In the genomic region with DNA sequence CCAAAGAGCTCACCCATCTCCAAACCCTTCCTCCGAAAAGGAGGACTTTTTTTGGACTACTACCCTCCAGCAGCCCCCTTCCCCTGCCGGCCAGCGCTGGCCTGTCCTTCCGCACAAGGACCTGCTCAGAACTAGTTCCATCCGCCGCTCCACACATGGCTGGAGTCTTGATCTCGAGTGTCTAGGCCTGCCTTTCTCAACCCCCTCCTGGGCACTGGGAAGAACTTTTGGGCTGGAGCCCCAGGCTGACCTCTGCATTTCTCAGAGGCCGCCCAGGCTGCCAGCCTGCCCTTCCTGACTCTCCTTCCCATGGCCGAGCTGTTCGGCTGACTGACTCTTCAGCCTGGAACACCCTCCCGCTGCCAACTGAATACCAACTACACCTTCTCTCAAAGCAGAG, we compare ENCODE assay signal across 8 mouse cellular contexts. TPM values are rescaled to one million over a fixed set of nuclear protein-coding genes. Genes with fewer than 3 reads are reported as not detected.
DNase-seq lines count a peak whose midpoint lies in the region; ATAC-seq and TF ChIP-seq lines count a peak whose summit lies in the region.

No protein-coding gene starts in this region.

- peak; percentile 55 for DNase-seq in cerebellum, adult 11-12 months
- no peak for DNase-seq in cerebellum, postnatal 14 days
- no peak for DNase-seq in CH12.LX (ENCODE audit: extremely low read depth)
- DNase-seq in forebrain, postnatal 0 days, result no peak
- DNase-seq in spleen, postnatal 36 days (ENCODE audit: low spot score in 2 of 2), result no peak

- H3K79me2 ChIP-seq in CH12.LX (replicated peaks; ENCODE audit: control insufficient read depth, extremely low read depth, insufficient read depth, poor library complexity, severe bottlenecking), result no peaks in the 10 kb centered on the region

- peaks cover 0 to 10% of the 10 kb centered on the region in 2 experiments; a peak in 2 of 4 replicates for H3K4me1 ChIP-seq in CH12.LX (ENCODE audit: control insufficient read depth in 1 of 2, insufficient read depth in 2 of 2)
- H3K4me1 ChIP-seq in forebrain, postnatal 0 days (ENCODE audit: insufficient read depth), result no peaks in the 10 kb centered on the region
- peaks cover 13% of the 10 kb centered on the region for H3K4me1 ChIP-seq in limb, embryonic 15.5 days

- H3K4me2 ChIP-seq in CH12.LX (ENCODE audit: insufficient read depth, low read depth, poor library complexity, severe bottlenecking), result peak overlapping the region; percentile 56
- peak overlapping the region; percentile 57 for H3K4me2 ChIP-seq in forebrain, postnatal 0 days (ENCODE audit: low read depth)
- H3K4me2 ChIP-seq in limb, embryonic 15.5 days, result peak overlapping the region; percentile 55

- dilution Hi-C loops in CH12.LX (cut with MboI; ENCODE audit: extremely low pct_ligation_motif_present, extremely low pct_unique_long_range_greater_than_20kb, low sequenced_read_pairs), result no loop called here

- no peak for TF ChIP-seq POLR2A in CH12.LX (IDR thresholded peaks at IDR 0.05; ENCODE audit: low read depth, low read length)

- no peaks in the 10 kb centered on the region for H3K36me3 ChIP-seq in CH12.LX (replicated peaks in 1 of 2; ENCODE audit: control insufficient read depth in 1 of 2, insufficient read depth in 1 of 2, low read length in 1 of 2)
- no peaks in the 10 kb centered on the region for H3K36me3 ChIP-seq in forebrain, postnatal 0 days (ENCODE audit: insufficient read depth)
- H3K36me3 ChIP-seq in limb, embryonic 15.5 days, result no peaks in the 10 kb centered on the region

- no peak overlapping the region for H3K9ac ChIP-seq in CH12.LX (ENCODE audit: insufficient read depth, low read depth)
- no peak overlapping the region for H3K9ac ChIP-seq in forebrain, postnatal 0 days
- no peak overlapping the region for H3K9ac ChIP-seq in limb, embryonic 15.5 days

- ATAC-seq in forebrain, postnatal 0 days, result peak; percentile 6; the same call in 1 of the 2 replicates
- ATAC-seq in limb, embryonic 15.5 days (ENCODE audit: insufficient number of reproducible peaks, low FRiP score, low TSS enrichment, low read depth), result no peak
- no peak for ATAC-seq in CD4-positive, CD25-positive, alpha-beta regulatory T cell, adult 4 months
- ATAC-seq in monocyte, adult 5-6 weeks (replicated peaks; ENCODE audit: insufficient number of reproducible peaks, low FRiP score, low TSS enrichment, poor library complexity, severe bottlenecking), result no peak

- TF ChIP-seq RAD21 in CH12.LX (IDR thresholded peaks at IDR 0.05; ENCODE audit: low read depth, low read length), result no peak

- WGBS in forebrain, postnatal 0 days, result 19% methylated on average over 11 of the region's 11 CpGs
- 17% methylated on average over 11 of the region's 11 CpGs for WGBS in limb, embryonic 15.5 days

- H3K27me3 ChIP-seq in CH12.LX (replicated peaks), result peaks cover 96% of the 10 kb centered on the region
- peaks cover 72% of the 10 kb centered on the region for H3K27me3 ChIP-seq in forebrain, postnatal 0 days (ENCODE audit: insufficient read depth, low read length)
- H3K27me3 ChIP-seq in limb, embryonic 15.5 days, result peaks cover 89% of the 10 kb centered on the region

- no peak for TF ChIP-seq EP300 in CH12.LX (IDR thresholded peaks at IDR 0.05; ENCODE audit: low read length)

- peaks cover 2% of the 10 kb centered on the region for H3K9me3 ChIP-seq in CH12.LX (replicated peaks; ENCODE audit: low read length)
- no peaks in the 10 kb centered on the region for H3K9me3 ChIP-seq in forebrain, postnatal 0 days (ENCODE audit: low read length)
- no peaks in the 10 kb centered on the region for H3K9me3 ChIP-seq in limb, embryonic 15.5 days

- H3K27ac ChIP-seq in CH12.LX (ENCODE audit: insufficient read depth, low read depth), result no peak overlapping the region
- no peak overlapping the region for H3K27ac ChIP-seq in forebrain, postnatal 0 days (ENCODE audit: low read depth, low read length)
- H3K27ac ChIP-seq in limb, embryonic 15.5 days, result no peak overlapping the region

- TF ChIP-seq CTCF in CH12.LX (conservative IDR thresholded peaks at IDR 0.05 in 1 of 2, IDR thresholded peaks at IDR 0.05 in 1 of 2; ENCODE audit: low read depth in 2 of 2, low read length in 2 of 2), result no peak
- no peak for TF ChIP-seq CTCF in forebrain, postnatal 0 days (IDR thresholded peaks at IDR 0.05; ENCODE audit: low read depth)

- no peak overlapping the region for H3K4me3 ChIP-seq in CH12.LX (replicated peaks in 1 of 3; ENCODE audit: low read depth in 2 of 3, low read length in 2 of 3, poor library complexity in 1 of 3)
- H3K4me3 ChIP-seq in forebrain, postnatal 0 days (ENCODE audit: low read depth, low read length), result peak overlapping the region; percentile 37
- H3K4me3 ChIP-seq in limb, embryonic 15.5 days, result peak overlapping the region; percentile 30

- in situ Hi-C loops in CH12.LX (cut with MboI; ENCODE audit: low pct_ligation_motif_present, low pct_unique_long_range_greater_than_20kb, low sequenced_read_pairs), result no loop called here

TF ChIP-seq in CH12.LX, 34 proteins besides CTCF, POLR2A, EP300 and RAD21:
- TF ChIP-seq TBP (conservative IDR thresholded peaks at IDR 0.05; ENCODE audit: low read depth, low read length) (no peak), IRF4 (IDR thresholded peaks at IDR 0.05; ENCODE audit: low read depth, low read length) (no peak), ETS1 (conservative IDR thresholded peaks at IDR 0.05; ENCODE audit: low read depth, low read length) (no peak), ZNF384 (IDR thresholded peaks at IDR 0.05; ENCODE audit: low read depth, low read length) (no peak), ZC3H11A (IDR thresholded peaks at IDR 0.05; ENCODE audit: low read depth, low read length) (no peak), USF2 (conservative IDR thresholded peaks at IDR 0.05; ENCODE audit: low read depth, low read length) (no peak), NRF1 (IDR thresholded peaks at IDR 0.05; ENCODE audit: low read depth, low read length) (no peak), ELF1 (IDR thresholded peaks at IDR 0.05; ENCODE audit: low read depth, low read length) (no peak), RCOR1 (conservative IDR thresholded peaks at IDR 0.05; ENCODE audit: low read depth, low read length) (no peak), HCFC1 (IDR thresholded peaks at IDR 0.05; ENCODE audit: low read depth, low read length) (no peak), GABPA (IDR thresholded peaks at IDR 0.05; ENCODE audit: insufficient replicate concordance, low read depth, low read length) (no peak), USF1 (IDR thresholded peaks at IDR 0.05; ENCODE audit: low read depth, low read length) (no peak)
TF ChIP-seq in CH12.LX: peak in this region for 0.

RNA-seq across cellular contexts. Expression of a gene that starts 1.8 kb away (rescaled TPM):
- total RNA-seq in CH12.LX (2012; rRNA removed) (not detected in 2 replicates), CH12.LX (2014; rRNA removed) (not detected in 2 replicates)
- polyA plus RNA-seq in CH12.LX (2012; ENCODE audit: insufficient read length, low read depth), result not detected in 2 replicates
- not detected in 2 replicates for total RNA-seq in forebrain, postnatal 0 days (2014; rRNA removed)
- polyA plus RNA-seq in forebrain, postnatal 0 days (2015; fragmentation: Nextera tagmentation; extraction: Ambion mirVana), result 0.34 and 0.48 TPM in 2 replicates
- not detected in 2 replicates for polyA plus RNA-seq in limb, embryonic 15.5 days (2015; fragmentation: Nextera tagmentation; extraction: Ambion mirVana)
- not detected for polyA plus RNA-seq in CD4-positive, CD25-positive, alpha-beta regulatory T cell, adult 4 months (2017; shearing (Covaris generic))
- total RNA-seq in monocyte, adult 5-6 weeks (2017), result not detected in 3 replicates

RNA-seq across cellular contexts. Expression of a gene that starts 3.2 kb away (rescaled TPM):
- total RNA-seq in CH12.LX (2012; rRNA removed) (not detected in 2 replicates), CH12.LX (2014; rRNA removed) (not detected in 2 replicates)
- polyA plus RNA-seq in CH12.LX (2012; ENCODE audit: insufficient read length, low read depth), result not detected in 2 replicates
- total RNA-seq in forebrain, postnatal 0 days (2014; rRNA removed), result not detected in 2 replicates
- 0.21 TPM in 1 of 2 replicates, not detected in the other for polyA plus RNA-seq in forebrain, postnatal 0 days (2015; fragmentation: Nextera tagmentation; extraction: Ambion mirVana)
- polyA plus RNA-seq in limb, embryonic 15.5 days (2015; fragmentation: Nextera tagmentation; extraction: Ambion mirVana), result not detected in 2 replicates
- not detected for polyA plus RNA-seq in CD4-positive, CD25-positive, alpha-beta regulatory T cell, adult 4 months (2017; shearing (Covaris generic))
- not detected in 3 replicates for total RNA-seq in monocyte, adult 5-6 weeks (2017)

RNA-seq across cellular contexts. Expression of a gene that starts 18.9 kb away (rescaled TPM):
- total RNA-seq in CH12.LX (2012; rRNA removed), result not detected in 2 replicates
- total RNA-seq in CH12.LX (2014; rRNA removed), result not detected in 2 replicates
- 0.11 TPM in 1 of 2 replicates, not detected in the other for polyA plus RNA-seq in CH12.LX (2012; ENCODE audit: insufficient read length, low read depth)
- total RNA-seq in forebrain, postnatal 0 days (2014; rRNA removed), result 71.4 and 87.5 TPM in 2 replicates
- polyA plus RNA-seq in forebrain, postnatal 0 days (2015; fragmentation: Nextera tagmentation; extraction: Ambion mirVana), result 47.6 and 50.3 TPM in 2 replicates
- 0.12 and 0.24 TPM in 2 replicates for polyA plus RNA-seq in limb, embryonic 15.5 days (2015; fragmentation: Nextera tagmentation; extraction: Ambion mirVana)
- not detected for polyA plus RNA-seq in CD4-positive, CD25-positive, alpha-beta regulatory T cell, adult 4 months (2017; shearing (Covaris generic))
- not detected in 3 replicates for total RNA-seq in monocyte, adult 5-6 weeks (2017)

RNA-seq across cellular contexts. Expression of a gene that starts 22.1 kb away (rescaled TPM):
- total RNA-seq in CH12.LX (2012; rRNA removed) (0.04 TPM in 1 of 2 replicates, not detected in the other), CH12.LX (2014; rRNA removed) (not detected in 2 replicates)
- polyA plus RNA-seq in CH12.LX (2012; ENCODE audit: insufficient read length, low read depth), result not detected in 2 replicates
- 0.14 and 0.46 TPM in 2 replicates for total RNA-seq in forebrain, postnatal 0 days (2014; rRNA removed)
- polyA plus RNA-seq in forebrain, postnatal 0 days (2015; fragmentation: Nextera tagmentation; extraction: Ambion mirVana), result 0.35 and 0.97 TPM in 2 replicates
- polyA plus RNA-seq in limb, embryonic 15.5 days (2015; fragmentation: Nextera tagmentation; extraction: Ambion mirVana), result 1.2 and 2.7 TPM in 2 replicates
- polyA plus RNA-seq in CD4-positive, CD25-positive, alpha-beta regulatory T cell, adult 4 months (2017; shearing (Covaris generic)), result not detected
- total RNA-seq in monocyte, adult 5-6 weeks (2017), result 0.75 TPM in 1 of 3 replicates, not detected in the others

RNA-seq across cellular contexts. Expression of a gene that starts 28.2 kb away (rescaled TPM):
- total RNA-seq in CH12.LX (2012; rRNA removed), result 41.6 and 45.1 TPM in 2 replicates
- 26.9 and 27.8 TPM in 2 replicates for total RNA-seq in CH12.LX (2014; rRNA removed)
- polyA plus RNA-seq in CH12.LX (2012; ENCODE audit: insufficient read length, low read depth), result 49.8 and 53.5 TPM in 2 replicates
- total RNA-seq in forebrain, postnatal 0 days (2014; rRNA removed), result 10.2 and 14.2 TPM in 2 replicates
- polyA plus RNA-seq in forebrain, postnatal 0 days (2015; fragmentation: Nextera tagmentation; extraction: Ambion mirVana), result 13.3 TPM in 2 replicates
- 44.1 and 49.1 TPM in 2 replicates for polyA plus RNA-seq in limb, embryonic 15.5 days (2015; fragmentation: Nextera tagmentation; extraction: Ambion mirVana)
- polyA plus RNA-seq in CD4-positive, CD25-positive, alpha-beta regulatory T cell, adult 4 months (2017; shearing (Covaris generic)), result 10 to 100 TPM; 16.5 to 27.2 TPM
- 28.6 to 46.8 TPM (median 34.2 TPM) in 3 replicates for total RNA-seq in monocyte, adult 5-6 weeks (2017)

Comparison
In these comparisons a context has a peak if more than half of its experiments do, and no peak if none do; other contexts are left out.
1. H3K4me3 ChIP-seq: peak in forebrain, postnatal 0 days (single experiment) and limb, embryonic 15.5 days (single experiment); none in CH12.LX (0 of 3).
2. RNA of a gene that starts 18.9 kb away (polyA plus RNA-seq): 47.6 to 50.3 TPM in forebrain, postnatal 0 days; 0.12 to 0.24 TPM in limb, embryonic 15.5 days, 0.11 TPM in CH12.LX and not detected in CD4-positive, CD25-positive, alpha-beta regulatory T cell, adult 4 months; every median in the first group is over 10 times any median in the second.
3. Peak in every context shown above with its lines, with median percentiles within 50 percentile points of each other: H3K4me2 ChIP-seq.